Mouse (Mus musculus): ENCODE data around the gene Pcif1. TPM values are rescaled to one million over a fixed set of nuclear protein-coding genes. Genes with fewer than 3 reads are reported as not detected.
"Not testable (repeated sequence)": the region's sequence is repeated elsewhere in the genome, so short reads cannot be mapped to it uniquely, and the experiment has no call there.

Gene Pcif1
- polyA plus RNA-seq, 1 experiment = 43.2 TPM

GRCm38 (mm10) chr2:164871602-164872303, 7.4 kb upstream of the Pcif1 start:
- Histone ChIP-seq H3ac (ENCODE audit: control insufficient read depth, insufficient read length) (no peak overlapping the region), H3K4me3 (no peak overlapping the region), H3K79me2 (ENCODE audit: control insufficient read depth, insufficient read depth) (no peaks in the 10 kb centered on the region), H3K27me3 (ENCODE audit: control insufficient read depth, insufficient read depth, insufficient read length) (no peaks in the 10 kb centered on the region), H3K36me3 (ENCODE audit: control insufficient read depth, insufficient read depth) (no peaks in the 10 kb centered on the region), H3K4me2 (ENCODE audit: low read depth) (no peak overlapping the region)
- TF ChIP-seq MAX (IDR thresholded peaks at IDR 0.05; ENCODE audit: low read depth) (no peak), POLR2A (IDR thresholded peaks at IDR 0.05; ENCODE audit: insufficient read length, low read depth) (no peak)

- H3K36me3 ChIP-seq (ENCODE audit: control insufficient read depth, insufficient read depth) = no peaks in the 10 kb centered on the region
- TF ChIP-seq REST (IDR thresholded peaks at IDR 0.05; ENCODE audit: insufficient read depth, insufficient read length) (no peak), TCF12 (IDR thresholded peaks at IDR 0.05; ENCODE audit: insufficient read depth, poor library complexity, severe bottlenecking) (no peak), CEBPB (IDR thresholded peaks at IDR 0.05; ENCODE audit: insufficient read depth, poor library complexity, severe bottlenecking) (no peak), MYOD1 (IDR thresholded peaks at IDR 0.05; ENCODE audit: control insufficient read depth in 1 of 3, insufficient read length in 2 of 3, low read depth in 2 of 3) (no peak), SRF (IDR thresholded peaks at IDR 0.05; ENCODE audit: control insufficient read depth, insufficient read length, low read depth) (no peak)
- peaks cover 6% of the 10 kb centered on the region for H3K79me2 ChIP-seq (ENCODE audit: control insufficient read depth, insufficient read depth)
- no peaks in the 10 kb centered on the region for H3K27me3 ChIP-seq (ENCODE audit: control insufficient read depth, insufficient read depth, insufficient read length)
- H3K4me2 ChIP-seq (ENCODE audit: low read depth) = peak overlapping the region; percentile 59
- H3ac ChIP-seq (ENCODE audit: control insufficient read depth, insufficient read length) = no peak overlapping the region
- H3K4me3 ChIP-seq = peak overlapping the region; percentile 8
Observed at GRCm38 (mm10) chr2:164873621-164874020, 5.5 kb upstream of the Pcif1 start.

GRCm38 (mm10) chr2:164874239-164874769, 4.8 kb upstream of the Pcif1 start:
- H3K4me3 ChIP-seq = peak overlapping the region; percentile 8
- H3K79me2 ChIP-seq (ENCODE audit: control insufficient read depth, insufficient read depth) = peaks cover 9% of the 10 kb centered on the region
- H3K4me2 ChIP-seq (ENCODE audit: low read depth) = peak overlapping the region; percentile 59
- TF ChIP-seq MYOG (IDR thresholded peaks at IDR 0.05; ENCODE audit: control insufficient read depth in 1 of 3, insufficient read depth in 1 of 3, insufficient read length in 2 of 3, low read depth in 2 of 3) = peak; percentile 57 to 90 (median 81)
- no peak for TF ChIP-seq SRF (IDR thresholded peaks at IDR 0.05; ENCODE audit: control insufficient read depth, insufficient read length, low read depth)
- no peak for TF ChIP-seq TCF12 (IDR thresholded peaks at IDR 0.05; ENCODE audit: insufficient read depth, poor library complexity, severe bottlenecking)
- peak; percentile 35 to 78 (median 60) for TF ChIP-seq MYOD1 (IDR thresholded peaks at IDR 0.05; ENCODE audit: control insufficient read depth in 1 of 3, insufficient read length in 2 of 3, low read depth in 2 of 3)
- TF ChIP-seq POLR2A (IDR thresholded peaks at IDR 0.05; ENCODE audit: insufficient read length, low read depth) = no peak
- no peak for TF ChIP-seq TCF3 (IDR thresholded peaks at IDR 0.05; ENCODE audit: insufficient read length, low read depth)
- TF ChIP-seq MAX (IDR thresholded peaks at IDR 0.05; ENCODE audit: low read depth) = no peak
- no peak for TF ChIP-seq USF1 (IDR thresholded peaks at IDR 0.05; ENCODE audit: low read depth)
- peak; percentile 78 for TF ChIP-seq POLR2AphosphoS2 (IDR thresholded peaks at IDR 0.05; ENCODE audit: insufficient read length, low read depth)
- no peak for TF ChIP-seq E2F4 (IDR thresholded peaks at IDR 0.05; ENCODE audit: insufficient read depth)
- no peak for TF ChIP-seq CEBPB (IDR thresholded peaks at IDR 0.05; ENCODE audit: insufficient read depth, poor library complexity, severe bottlenecking)
- no peak for TF ChIP-seq REST (IDR thresholded peaks at IDR 0.05; ENCODE audit: insufficient read depth, insufficient read length)
- H3K36me3 ChIP-seq (ENCODE audit: control insufficient read depth, insufficient read depth) = no peaks in the 10 kb centered on the region
- no peaks in the 10 kb centered on the region for H3K27me3 ChIP-seq (ENCODE audit: control insufficient read depth, insufficient read depth, insufficient read length)
- H3ac ChIP-seq (ENCODE audit: control insufficient read depth, insufficient read length) = no peak overlapping the region

DNA sequence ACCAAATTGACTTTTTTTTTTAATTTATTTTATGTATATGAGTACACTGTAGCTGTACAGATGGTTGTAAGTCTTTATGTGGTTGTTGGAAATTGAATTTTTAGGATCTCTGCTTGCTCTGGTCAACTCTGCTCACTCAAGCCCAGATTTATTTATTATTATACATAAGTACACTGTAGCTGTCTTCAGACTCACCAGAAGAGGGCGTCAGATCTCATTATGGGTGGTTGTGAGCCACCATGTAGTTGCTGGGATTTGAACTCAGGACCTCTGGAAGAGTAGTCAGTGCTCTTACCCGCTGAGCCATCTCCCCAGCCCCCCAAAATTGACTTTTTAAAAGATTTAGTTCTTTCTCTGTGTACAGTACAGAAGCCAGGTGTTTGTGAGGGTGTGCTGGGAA, 3.5 kb upstream of the Pcif1 start:
- not testable (repeated sequence) for H3K27me3 ChIP-seq (ENCODE audit: control insufficient read depth, insufficient read depth, insufficient read length); H3K4me3 ChIP-seq; H3K4me2 ChIP-seq (ENCODE audit: low read depth); H3K36me3 ChIP-seq (ENCODE audit: control insufficient read depth, insufficient read depth); H3ac ChIP-seq (ENCODE audit: control insufficient read depth, insufficient read length)
- H3K79me2 ChIP-seq (ENCODE audit: control insufficient read depth, insufficient read depth) = peaks cover 16% of the 10 kb centered on the region

- Histone ChIP-seq H3K4me3 (peak overlapping the region; percentile 82), H3K79me2 (ENCODE audit: control insufficient read depth, insufficient read depth) (peaks cover 30% of the 10 kb centered on the region), H3K4me2 (ENCODE audit: low read depth) (peak overlapping the region; percentile 78)
- TF ChIP-seq POLR2A (IDR thresholded peaks at IDR 0.05; ENCODE audit: insufficient read length, low read depth) (peak; percentile 43), POLR2AphosphoS2 (IDR thresholded peaks at IDR 0.05; ENCODE audit: insufficient read length, low read depth) (peak; percentile 72)
- H3ac ChIP-seq (ENCODE audit: control insufficient read depth, insufficient read length); H3K36me3 ChIP-seq (ENCODE audit: control insufficient read depth, insufficient read depth); H3K27me3 ChIP-seq (ENCODE audit: control insufficient read depth, insufficient read depth, insufficient read length): not testable (repeated sequence)
Observed at GRCm38 (mm10) chr2:164877376-164878215, 1.5 kb upstream of the Pcif1 start.
